Mouse (Mus musculus) midbrain, postnatal 0 days (tissue): ENCODE measurements at regions not wholly inside any gene's neighbourhood (a gene's known extent, or its start where the extent isn't known, plus 50 kb on each side); places are given as distances from the start of the nearest gene placed in this dataset.

Experiments used
- ATAC-seq: fragments of 200-750 bp; cut with Nextera tagmentation; 2 replicates; pipeline ENCODE4 v1.8.0; 2017; ENCODE audit warnings: moderate number of reproducible peaks, mild to moderate bottlenecking, moderate TSS enrichment, moderate library complexity; ENCODE audit not compliant: low FRiP score
- DNase-seq: peaks from one replicate; pipeline ENCODE4 v3.0.0-alpha.2; 2015; ENCODE audit warnings: low spot score
- H3K27ac ChIP-seq: fragments of 300-500 bp; sonication (generic); 2 replicates; pipeline ENCODE4 v1.5.1; 2014; ENCODE audit warnings: low read depth, mild to moderate bottlenecking, low read length, mixed read lengths
- H3K27me3 ChIP-seq: fragments of 300-500 bp; sonication (generic); 2 replicates; pipeline ENCODE4 v1.6.1; 2014; ENCODE audit warnings: low read length, control low read depth, mixed read lengths; ENCODE audit not compliant: insufficient read depth
- H3K36me3 ChIP-seq: fragments of 300-500 bp; sonication (generic); 2 replicates; pipeline ENCODE4 v1.6.1; 2014; ENCODE audit warnings: low read length, control low read depth, mixed read lengths; ENCODE audit not compliant: insufficient read depth
- H3K4me1 ChIP-seq: fragments of 300-500 bp; sonication (generic); 2 replicates; pipeline ENCODE4 v1.6.1; 2014; ENCODE audit warnings: mild to moderate bottlenecking, control low read depth, antibody characterized with exemption, low read length, mixed read lengths; ENCODE audit not compliant: insufficient read depth
- H3K4me2 ChIP-seq: fragments of 300-500 bp; sonication (generic); 2 replicates; pipeline ENCODE4 v1.6.1; 2014; ENCODE audit warnings: low read depth, mild to moderate bottlenecking, low read length, mixed read lengths; ENCODE audit not compliant: poor library complexity, severe bottlenecking
- H3K4me3 ChIP-seq: fragments of 300-500 bp; sonication (generic); 2 replicates; pipeline ENCODE4 v1.5.1; 2014; ENCODE audit warnings: low read depth, mild to moderate bottlenecking, low read length, moderate library complexity
- H3K9ac ChIP-seq: fragments of 300-500 bp; sonication (generic); replicated peaks from 2 replicates; pipeline ENCODE4 v1.6.1; 2014; ENCODE audit warnings: mild to moderate bottlenecking, low read length, moderate library complexity, mixed read lengths; ENCODE audit not compliant: poor library complexity, severe bottlenecking
- H3K9me3 ChIP-seq: fragments of 300-500 bp; sonication (generic); 2 replicates; pipeline ENCODE4 v1.6.1; 2016; ENCODE audit warnings: low read length, control low read depth
- CTCF ChIP-seq: IDR thresholded peaks from 2 replicates; pipeline ENCODE4 v1.5.1; 2016; ENCODE audit warnings: antibody characterized with exemption, mild to moderate bottlenecking
- WGBS: fragments of 180-500 bp; shearing (Covaris S2); extraction: QIAGEN DNeasy Blood & Tissue Kit; methylation state at CpG from one replicate; pipeline ENCODE4 v1.1.7; 2014; 5-methylcytosine and 5-hydroxymethylcytosine counted together

- WGBS = 55% methylated on average over 7 of the region's 7 CpGs
Measured at GRCm38 (mm10) chr14:90121071-90121470, 1649.9 kb upstream of the Pcdh20 start.

More at GRCm38 (mm10) chr14:90121071-90121470, 1649.9 kb upstream of the Pcdh20 start:
- Histone ChIP-seq H3K27me3 (no peaks in the 10 kb centered on the region), H3K4me1 (no peaks in the 10 kb centered on the region), H3K4me3 (no peak overlapping the region), H3K36me3 (no peaks in the 10 kb centered on the region), H3K9ac (no peak overlapping the region), H3K4me2 (no peak overlapping the region), H3K27ac (no peak overlapping the region), H3K9me3 (no peaks in the 10 kb centered on the region)
- DNase-seq (peak; percentile 19), ATAC-seq (no peak)
- TF ChIP-seq CTCF = no peak
